Mouse (Mus musculus): ENCODE data around the gene Thap11. TPM values are rescaled to one million over a fixed set of nuclear protein-coding genes. Genes with fewer than 3 reads are reported as not detected.
"Not testable (repeated sequence)": the region's sequence is repeated elsewhere in the genome, so short reads cannot be mapped to it uniquely, and the experiment has no call there.

Thap11 gene
- total and polyA plus RNA-seq, 3 experiments: 21.3 to 42.6 (median 31.9) TPM

- peak; percentile 98 for TF ChIP-seq SIN3A (IDR thresholded peaks at IDR 0.05; ENCODE audit: low read length)
- TF ChIP-seq HCFC1 (IDR thresholded peaks at IDR 0.05; ENCODE audit: low read depth, low read length): peak; percentile 95
- TF ChIP-seq CHD2 (IDR thresholded peaks at IDR 0.05; ENCODE audit: low read length): no peak; the same call in 1 of the 2 replicates
- no peak for TF ChIP-seq JUN (IDR thresholded peaks at IDR 0.05; ENCODE audit: insufficient read depth, low read depth, low read length)
- peak; percentile 31; the same call in 1 of the 2 replicates for TF ChIP-seq ZMIZ1 (IDR thresholded peaks at IDR 0.05; ENCODE audit: low read depth, low read length)
- 0 out of 2 replicates have a peak, but pooled peaks have one; percentile 57 for TF ChIP-seq MAZ (IDR thresholded peaks at IDR 0.05; ENCODE audit: low read depth, low read length)
- TF ChIP-seq POLR2A (IDR thresholded peaks at IDR 0.05; ENCODE audit: low read depth, low read length): peak; percentile 81
- peak; percentile 81 for TF ChIP-seq NELFE (IDR thresholded peaks at IDR 0.05; ENCODE audit: low read depth, low read length)
- TF ChIP-seq JUND (conservative IDR thresholded peaks at IDR 0.05; ENCODE audit: low read depth, low read length): no peak
- peak; percentile 99 for TF ChIP-seq MXI1 (IDR thresholded peaks at IDR 0.05; ENCODE audit: low read depth, low read length)
- TF ChIP-seq E2F4 (IDR thresholded peaks at IDR 0.05; ENCODE audit: insufficient replicate concordance, low read depth, low read length): no peak
- TF ChIP-seq GABPA (IDR thresholded peaks at IDR 0.05; ENCODE audit: insufficient replicate concordance, low read depth, low read length): peak; percentile 92; the same call in 1 of the 2 replicates
- TF ChIP-seq MYC (IDR thresholded peaks at IDR 0.05; ENCODE audit: low read depth, low read length): peak; percentile 63; the same call in 1 of the 2 replicates
- no peak for TF ChIP-seq USF2 (conservative IDR thresholded peaks at IDR 0.05; ENCODE audit: low read depth, low read length)
- no peak; the same call in 1 of the 2 replicates for TF ChIP-seq MEF2A (IDR thresholded peaks at IDR 0.05; ENCODE audit: borderline replicate concordance, low read depth, low read length)
- TF ChIP-seq IRF4 (IDR thresholded peaks at IDR 0.05; ENCODE audit: low read depth, low read length): peak; percentile 34; the same call in 1 of the 2 replicates
- TF ChIP-seq ELF1 (IDR thresholded peaks at IDR 0.05; ENCODE audit: low read depth, low read length): peak; percentile 76; the same call in 1 of the 2 replicates
- TF ChIP-seq TBP (conservative IDR thresholded peaks at IDR 0.05; ENCODE audit: low read depth, low read length): peak; percentile 93
- peak; percentile 60 for TF ChIP-seq BHLHE40 (IDR thresholded peaks at IDR 0.05; ENCODE audit: low read depth, low read length)
- no peak for TF ChIP-seq UBTF (IDR thresholded peaks at IDR 0.05; ENCODE audit: low read depth, low read length)
- TF ChIP-seq KAT2A (IDR thresholded peaks at IDR 0.05; ENCODE audit: insufficient replicate concordance, low read length): peak; percentile 100
- peak; percentile 49 for TF ChIP-seq NRF1 (IDR thresholded peaks at IDR 0.05; ENCODE audit: low read depth, low read length)
- peak; percentile 98 for TF ChIP-seq TCF12 (IDR thresholded peaks at IDR 0.05; ENCODE audit: low read depth, low read length)
- Histone ChIP-seq H3K9ac (ENCODE audit: insufficient read depth, low read depth) (peak within 1 kb of the TSS; percentile 94), H3K36me3 (replicated peaks in 1 of 2; ENCODE audit: control insufficient read depth in 1 of 2, insufficient read depth in 1 of 2, low read length in 1 of 2) (peaks cover 10 to 26% of the 10 kb centered on the region in 2 experiments), H3K27ac (ENCODE audit: insufficient read depth, low read depth) (peak within 1 kb of the TSS; percentile 52), H3K9me3 (replicated peaks; ENCODE audit: low read length) (no peaks in the 10 kb centered on the region), H3K79me2 (replicated peaks; ENCODE audit: control insufficient read depth, extremely low read depth, insufficient read depth, poor library complexity, severe bottlenecking) (peaks cover 5% of the 10 kb centered on the region), H3K27me3 (replicated peaks) (no peaks in the 10 kb centered on the region), H3K4me3 (replicated peaks in 1 of 3; ENCODE audit: low read depth in 2 of 3, low read length in 2 of 3, poor library complexity in 1 of 3) (peak within 1 kb of the TSS; percentile 92 to 96 (median 94)), H3K4me1 (ENCODE audit: control insufficient read depth in 1 of 2, insufficient read depth in 2 of 2) (peaks cover 7 to 25% of the 10 kb centered on the region in 2 experiments; a peak in 3 of 4 replicates), H3K4me2 (ENCODE audit: insufficient read depth, low read depth, poor library complexity, severe bottlenecking) (peak within 1 kb of the TSS; percentile 89)
- in situ Hi-C loops (cut with MboI; ENCODE audit: low pct_ligation_motif_present, low pct_unique_long_range_greater_than_20kb, low sequenced_read_pairs) (no loop called here), dilution Hi-C loops (cut with MboI; ENCODE audit: extremely low pct_ligation_motif_present, extremely low pct_unique_long_range_greater_than_20kb, low sequenced_read_pairs) (no loop called here)
- peak; percentile 99 for DNase-seq (ENCODE audit: extremely low read depth)
Measured at GRCm38 (mm10) chr8:105826861-105827848, 27.8 kb upstream of the Thap11 start, which contains the start of the genes Ranbp10 and Tsnaxip1. Gene Ranbp10 (minus strand): TSS chr8:105827350. Gene Tsnaxip1 (plus strand): TSS chr8:105827731.

DNA sequence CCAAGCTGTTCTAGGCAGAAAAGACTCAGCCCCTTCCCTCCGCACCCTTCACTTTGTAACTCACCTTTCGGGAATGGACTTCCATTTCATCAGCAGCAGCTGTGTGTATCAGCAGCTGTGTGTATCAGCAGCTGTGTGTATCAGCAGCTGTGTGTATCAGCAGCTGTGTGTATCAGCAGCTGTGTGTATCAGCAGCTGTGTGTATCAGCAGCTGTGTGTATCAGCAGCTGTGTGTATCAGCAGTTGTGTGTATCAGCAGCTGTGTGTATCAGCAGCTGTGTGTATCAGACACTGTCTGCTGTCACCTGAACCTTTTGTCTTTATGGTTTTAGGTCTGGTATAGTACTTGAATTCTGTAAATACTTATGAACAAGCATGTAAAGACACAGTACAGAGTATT lies 21.2 kb upstream of the Thap11 start:
- H3K4me2 ChIP-seq (ENCODE audit: insufficient read depth, low read depth, poor library complexity, severe bottlenecking); dilution Hi-C loops (cut with MboI; ENCODE audit: extremely low pct_ligation_motif_present, extremely low pct_unique_long_range_greater_than_20kb, low sequenced_read_pairs); H3K27me3 ChIP-seq (replicated peaks); DNase-seq (ENCODE audit: extremely low read depth); H3K9ac ChIP-seq (ENCODE audit: insufficient read depth, low read depth); in situ Hi-C loops (cut with MboI; ENCODE audit: low pct_ligation_motif_present, low pct_unique_long_range_greater_than_20kb, low sequenced_read_pairs); H3K36me3 ChIP-seq (replicated peaks in 1 of 2; ENCODE audit: control insufficient read depth in 1 of 2, insufficient read depth in 1 of 2, low read length in 1 of 2); H3K79me2 ChIP-seq (replicated peaks; ENCODE audit: control insufficient read depth, extremely low read depth, insufficient read depth, poor library complexity, severe bottlenecking); H3K27ac ChIP-seq (ENCODE audit: insufficient read depth, low read depth); H3K4me3 ChIP-seq (replicated peaks in 1 of 3; ENCODE audit: low read depth in 2 of 3, low read length in 2 of 3, poor library complexity in 1 of 3); H3K9me3 ChIP-seq (replicated peaks; ENCODE audit: low read length): not testable (repeated sequence)
- peaks cover 5 to 20% of the 10 kb centered on the region in 2 experiments; a peak in 2 of 4 replicates for H3K4me1 ChIP-seq (ENCODE audit: control insufficient read depth in 1 of 2, insufficient read depth in 2 of 2)
